Mouse (Mus musculus) spleen, postnatal 36 days (tissue): Measurements from ENCODE around the gene Slc39a1.

Source experiments
- DNase-seq, 2 experiments: peaks; one replicate each; pipeline ENCODE4 v3.0.0; 2022; ENCODE audit warnings: low spot score in 2 of 2, mixed read lengths in 1 of 2

Slc39a1 gene

GRCm38 (mm10) chr3:90294651-90295050, 46.7 kb downstream of the Slc39a1 start:
- no peak for DNase-seq
